Mouse (Mus musculus) adrenal gland, adult 10 weeks (tissue): ENCODE results near the gene Etfrf1. TPM values are rescaled to one million over a fixed set of nuclear protein-coding genes. Genes with fewer than 3 reads are reported as not detected.

Experiments used
- polyA plus RNA-seq: library from polyadenylated mRNA; stranded (reverse); fragments of 350-450 nt; fragmentation: Illumina TruSeq; extraction: RNeasy Lipid Tissue Mini Kit (QIAGEN cat#74804); gene quantifications from one replicate; pipeline ENCODE4 v1.2.3, GENCODE M21; 2014; ENCODE audit warnings: low read depth, low replicate concordance

Etfrf1 gene
- polyA plus RNA-seq, result 773 TPM

DNA sequence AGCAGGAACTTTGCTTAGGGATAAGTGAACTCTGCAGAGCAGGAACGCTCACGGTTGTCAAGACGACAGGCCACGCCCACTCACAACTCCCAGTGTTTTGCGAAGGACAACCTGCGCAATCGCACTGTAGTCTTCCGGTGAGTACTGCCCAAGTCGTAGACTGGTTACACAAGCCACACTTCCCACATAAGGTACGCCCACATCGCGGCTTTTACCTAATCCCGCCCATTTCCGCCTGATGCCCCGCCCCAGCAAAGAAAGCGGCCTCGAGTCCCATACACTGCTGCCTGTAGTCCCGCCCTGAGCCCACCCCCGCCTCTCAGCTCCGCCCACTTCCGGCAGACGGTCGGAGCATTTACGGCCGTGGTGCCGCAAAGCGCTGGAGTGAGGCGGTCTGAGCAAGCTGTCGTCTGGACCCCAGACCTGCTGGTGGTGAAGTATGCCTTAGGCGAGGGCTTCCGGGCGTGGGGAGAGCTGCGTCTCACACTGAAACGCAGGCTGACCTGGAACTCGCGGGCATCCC is at the start of gene Etfrf1, which contains the start of gene Casc1:
Gene Etfrf1, plus strand, starts transcription at position 319 of the 523 bp plus-strand sequence.
Gene Casc1, minus strand, starts transcription at position 190 of the 523 bp plus-strand sequence.

DNA sequence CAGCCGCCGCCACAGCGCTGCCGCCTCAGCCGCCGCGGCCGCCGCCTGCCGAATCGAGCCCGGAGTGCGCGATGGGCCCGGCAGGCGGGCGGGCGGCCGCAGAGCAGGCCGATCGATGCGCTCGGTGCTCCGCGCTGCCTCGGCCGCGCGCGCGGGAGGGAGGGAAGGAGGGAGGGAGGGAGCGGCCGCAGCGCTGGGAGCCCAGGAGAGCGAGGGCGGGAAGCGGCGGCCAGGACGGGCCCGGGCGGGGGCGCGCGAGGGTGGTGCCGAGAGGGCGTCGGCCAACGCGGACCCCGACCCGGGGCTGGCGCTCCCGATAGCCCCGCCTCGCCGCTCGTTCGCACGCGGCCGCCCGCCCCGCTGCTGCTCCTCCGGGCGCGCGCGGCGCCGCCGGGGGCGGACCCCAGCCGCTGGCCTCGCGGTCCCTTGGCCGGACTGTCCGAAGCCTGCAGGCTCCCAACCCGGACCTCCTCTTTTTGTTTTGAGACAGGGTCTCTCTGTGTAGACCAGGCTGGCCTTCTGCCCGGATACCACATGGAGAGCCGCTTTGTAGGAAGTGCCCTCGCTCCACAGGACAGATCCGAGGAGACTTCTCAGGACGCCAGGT is 39.4 kb downstream of the Etfrf1 start, which contains the start of gene Kras:
Gene Kras, minus strand, starts transcription at position 55 of the 607 bp plus-strand sequence.

Other genes with a start within 250 kb of the Etfrf1 start
- 0.82 TPM for gene Bcat1, start 134.9 kb upstream of the Etfrf1 start, polyA plus RNA-seq
- gene Lrmp, start 95.5 kb upstream of the Etfrf1 start, polyA plus RNA-seq, result 2.2 TPM
- not detected for gene Casc1, start 129 bp upstream of the Etfrf1 start, polyA plus RNA-seq
- gene Kras, start 39.1 kb downstream of the Etfrf1 start, polyA plus RNA-seq, result 115 TPM